In genomic region chr1:166378431-166379012, GRCm38 (mm10) we compare ENCODE assay signal across 8 mouse cellular contexts. TPM values are rescaled to one million over a fixed set of nuclear protein-coding genes. Genes with fewer than 3 reads are reported as not detected.
DNase-seq lines count a peak whose midpoint lies in the region; ATAC-seq and TF ChIP-seq lines count a peak whose summit lies in the region.

No protein-coding gene starts in this region.

- no peak for DNase-seq in cerebellum, adult 2 months
- DNase-seq in cerebellum, postnatal 10 days = no peak
- no peak for DNase-seq in neural tube, embryonic 11.5 days (ENCODE audit: low spot score)
- no peak for DNase-seq in neural tube, embryonic 10.5 days (ENCODE audit: extremely low spot score, low spot score)
- no peak for DNase-seq in gastrocnemius, postnatal 4 days (ENCODE audit: low spot score in 2 of 2)
- no peak for DNase-seq in cerebellum, postnatal 4 days (ENCODE audit: low spot score in 2 of 2)

- 0 out of 2 replicates have a peak, but pooled peaks cover 4% of the 10 kb centered on the region for H3K36me3 ChIP-seq in neural tube, embryonic 11.5 days (ENCODE audit: control insufficient read depth, insufficient read depth, low read length)
- H3K36me3 ChIP-seq in limb, embryonic 13.5 days = peaks cover 14% of the 10 kb centered on the region
- peaks cover 10% of the 10 kb centered on the region; the same call in 1 of the 2 replicates for H3K36me3 ChIP-seq in stomach, embryonic 15.5 days

- peak; percentile 42; the same call in 1 of the 2 replicates for TF ChIP-seq POLR2A in cerebellum, adult 2 months (IDR thresholded peaks at IDR 0.05; ENCODE audit: borderline replicate concordance, insufficient read depth, low read length)

- H3K9me3 ChIP-seq in neural tube, embryonic 11.5 days (ENCODE audit: control insufficient read depth, low read length) = no peaks in the 10 kb centered on the region
- 0 out of 2 replicates have a peak, but pooled peaks cover 5% of the 10 kb centered on the region for H3K9me3 ChIP-seq in limb, embryonic 13.5 days
- no peaks in the 10 kb centered on the region for H3K9me3 ChIP-seq in stomach, embryonic 15.5 days

- H3K27ac ChIP-seq in cerebellum, adult 2 months (ENCODE audit: insufficient read depth, low read length) = peak overlapping the region; percentile 52; the same call in 1 of the 2 replicates
- H3K27ac ChIP-seq in neural tube, embryonic 11.5 days (ENCODE audit: low read depth, low read length) = peak overlapping the region; percentile 86; the same call in 1 of the 2 replicates
- peak overlapping the region; percentile 39; the same call in 1 of the 2 replicates for H3K27ac ChIP-seq in limb, embryonic 13.5 days
- H3K27ac ChIP-seq in stomach, embryonic 15.5 days = peak overlapping the region; percentile 87

- H3K9ac ChIP-seq in neural tube, embryonic 11.5 days (ENCODE audit: low read length) = peak overlapping the region; percentile 96
- peak overlapping the region; percentile 76 for H3K9ac ChIP-seq in limb, embryonic 13.5 days
- H3K9ac ChIP-seq in stomach, embryonic 15.5 days = peak overlapping the region; percentile 66; the same call in 1 of the 2 replicates

- peak; percentile 14 for ATAC-seq in neural tube, embryonic 11.5 days (ENCODE audit: insufficient read depth, low FRiP score, low TSS enrichment)
- no peak for ATAC-seq in limb, embryonic 13.5 days (ENCODE audit: low FRiP score, low read depth)
- ATAC-seq in stomach, embryonic 15.5 days (ENCODE audit: insufficient read depth, low FRiP score, low read depth) = no peak; the same call in 1 of the 2 replicates

- 3% methylated on average over 21 of the region's 21 CpGs for WGBS in cerebellum, adult 2 months
- 6% methylated on average over 21 of the region's 21 CpGs for WGBS in neural tube, embryonic 11.5 days
- 4% methylated on average over 21 of the region's 21 CpGs for WGBS in limb, embryonic 13.5 days
- WGBS in stomach, embryonic 15.5 days = 6% methylated on average over 19 of the region's 21 CpGs

- H3K4me3 ChIP-seq in cerebellum, adult 2 months (replicated peaks; ENCODE audit: insufficient read depth, low read depth, low read length) = peak overlapping the region; percentile 67
- H3K4me3 ChIP-seq in neural tube, embryonic 11.5 days (ENCODE audit: low read depth, low read length) = peak overlapping the region; percentile 95
- peak overlapping the region; percentile 95 for H3K4me3 ChIP-seq in limb, embryonic 13.5 days
- H3K4me3 ChIP-seq in stomach, embryonic 15.5 days (replicated peaks) = peak overlapping the region; percentile 95

- peak overlapping the region; percentile 52 for H3K4me2 ChIP-seq in neural tube, embryonic 11.5 days (ENCODE audit: low read depth)
- H3K4me2 ChIP-seq in limb, embryonic 13.5 days (replicated peaks) = peak overlapping the region; percentile 65
- H3K4me2 ChIP-seq in stomach, embryonic 15.5 days = peak overlapping the region; percentile 79

- peaks cover 7% of the 10 kb centered on the region for H3K4me1 ChIP-seq in cerebellum, adult 2 months (ENCODE audit: control insufficient read depth, insufficient read depth, low read length)
- H3K4me1 ChIP-seq in neural tube, embryonic 11.5 days (ENCODE audit: control insufficient read depth, insufficient read depth, low read length) = peaks cover 10% of the 10 kb centered on the region
- H3K4me1 ChIP-seq in limb, embryonic 13.5 days = peaks cover 23% of the 10 kb centered on the region
- peaks cover 5% of the 10 kb centered on the region; the same call in 1 of the 2 replicates for H3K4me1 ChIP-seq in stomach, embryonic 15.5 days

- no peaks in the 10 kb centered on the region for H3K27me3 ChIP-seq in cerebellum, adult 2 months (ENCODE audit: control insufficient read depth, insufficient read depth, low read length)
- H3K27me3 ChIP-seq in neural tube, embryonic 11.5 days (ENCODE audit: control insufficient read depth, insufficient read depth, low read length) = no peaks in the 10 kb centered on the region
- H3K27me3 ChIP-seq in limb, embryonic 13.5 days = no peaks in the 10 kb centered on the region
- no peaks in the 10 kb centered on the region for H3K27me3 ChIP-seq in stomach, embryonic 15.5 days (replicated peaks)

- TF ChIP-seq CTCF in cerebellum, adult 2 months (IDR thresholded peaks at IDR 0.05; ENCODE audit: borderline replicate concordance, insufficient read depth, low read depth, low read length) = no peak

RNA-seq across cellular contexts. Expression of gene Tada1, which starts 0.4 kb away (rescaled TPM):
- 50.2 and 50.8 TPM in 2 replicates for polyA plus RNA-seq in cerebellum, adult 2 months (2012; rRNA removed)
- polyA plus RNA-seq in neural tube, embryonic 11.5 days (2014; fragmentation: Nextera tagmentation; extraction: Ambion mirVana) = 71.1 and 74.0 TPM in 2 replicates
- polyA plus RNA-seq in limb, embryonic 13.5 days (2015; fragmentation: Nextera tagmentation; extraction: Ambion mirVana) = 61.1 and 65.5 TPM in 2 replicates
- polyA plus RNA-seq in stomach, embryonic 15.5 days (2015; fragmentation: Nextera tagmentation; extraction: Ambion mirVana) = 42.6 and 44.8 TPM in 2 replicates
- 10 to 100 TPM; 18.6 to 20.0 TPM for total RNA-seq in gastrocnemius, postnatal 4 days (2021)

RNA-seq across cellular contexts. Expression of gene Pogk, which starts 31.1 kb away (rescaled TPM):
- 40.2 and 42.0 TPM in 2 replicates for polyA plus RNA-seq in cerebellum, adult 2 months (2012; rRNA removed)
- 41.5 and 43.3 TPM in 2 replicates for polyA plus RNA-seq in neural tube, embryonic 11.5 days (2014; fragmentation: Nextera tagmentation; extraction: Ambion mirVana)
- 20.5 and 24.6 TPM in 2 replicates for polyA plus RNA-seq in limb, embryonic 13.5 days (2015; fragmentation: Nextera tagmentation; extraction: Ambion mirVana)
- 10.3 and 12.5 TPM in 2 replicates for polyA plus RNA-seq in stomach, embryonic 15.5 days (2015; fragmentation: Nextera tagmentation; extraction: Ambion mirVana)
- 10 to 100 TPM; 15.8 to 17.8 TPM for total RNA-seq in gastrocnemius, postnatal 4 days (2021)
